Mouse (Mus musculus) mouse trophoblast stem cell (cell line): ENCODE results near the gene Pld6.

ENCODE experiments used
- in situ Hi-C, 2 experiments: fragments of 300-500 bp; cut with MseI, MboI; formaldehyde crosslinking; loops; 2 replicates in 1 of 2; 3 replicates in 1 of 2; pipeline ENCODE4 v1.15.1; 2025

Pld6 gene

DNA sequence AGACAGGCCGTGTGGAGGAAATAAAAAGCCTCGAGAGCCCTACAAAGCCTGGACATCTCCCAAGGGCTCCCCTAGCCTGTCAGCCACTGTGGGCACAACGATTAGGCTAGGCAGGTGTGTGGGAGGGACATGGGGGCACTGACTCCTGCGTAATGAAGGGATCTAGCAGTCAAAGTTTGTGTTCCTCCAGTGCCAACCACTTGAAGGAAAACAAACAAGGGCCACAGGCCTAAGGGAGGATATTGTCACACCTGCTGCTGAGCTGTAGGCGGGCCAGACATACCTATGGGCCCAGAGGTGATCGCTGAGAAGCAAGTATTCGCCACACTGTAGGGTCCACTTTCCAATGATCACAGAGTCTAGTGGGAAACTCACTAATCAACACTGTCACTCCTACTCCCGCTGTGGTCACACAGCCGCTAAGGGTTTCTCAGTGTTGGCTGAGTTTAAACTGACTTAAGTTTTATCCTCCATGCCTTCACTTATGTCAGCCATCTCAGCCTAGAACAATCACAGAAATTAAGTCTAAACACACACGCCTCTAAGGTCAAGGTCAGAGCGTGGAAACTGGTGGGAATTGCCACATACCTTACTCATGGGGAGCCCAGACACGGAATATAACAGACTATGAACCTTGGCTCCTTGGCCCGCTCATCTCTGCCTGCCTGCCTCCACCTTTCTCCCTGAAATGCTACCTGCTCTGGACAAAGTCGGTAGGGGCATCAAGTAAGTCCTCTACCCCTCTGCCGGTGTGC lies 824 bp downstream of the Pld6 start:
- in situ Hi-C loops = no loop called here

- in situ Hi-C loops = no loop called here
Observed at GRCm38 (mm10) chr11:59783591-59783990, 3.9 kb downstream of the Pld6 start.

DNA sequence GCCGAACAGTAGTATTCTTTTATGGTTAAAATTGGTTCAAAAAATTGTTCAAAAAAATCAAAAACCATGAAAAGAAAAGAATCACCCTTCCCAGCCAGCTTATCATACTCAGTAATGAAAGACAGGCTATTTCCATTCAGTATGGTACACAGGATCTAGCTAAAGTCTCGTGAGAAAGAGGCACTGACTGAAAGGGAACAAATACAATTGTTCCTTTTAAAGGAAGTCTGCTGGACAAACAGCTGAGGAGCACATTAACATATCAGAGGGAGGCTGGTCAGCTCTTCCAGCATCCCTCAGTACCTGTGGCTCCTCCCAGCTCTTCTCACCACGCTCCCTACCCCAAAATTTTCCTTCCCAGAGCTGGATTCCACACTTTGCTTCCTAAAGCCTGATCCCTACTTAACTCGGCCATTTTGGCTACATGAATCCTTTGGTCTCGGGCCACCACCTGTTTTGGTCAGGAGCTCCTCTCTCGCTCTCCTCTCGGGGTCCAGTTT lies 5.3 kb downstream of the Pld6 start:
- in situ Hi-C loops = no loop called here

GRCm38 (mm10) chr11:59780241-59780640 lies 7.2 kb downstream of the Pld6 start:
- in situ Hi-C loops = no loop called here

DNA sequence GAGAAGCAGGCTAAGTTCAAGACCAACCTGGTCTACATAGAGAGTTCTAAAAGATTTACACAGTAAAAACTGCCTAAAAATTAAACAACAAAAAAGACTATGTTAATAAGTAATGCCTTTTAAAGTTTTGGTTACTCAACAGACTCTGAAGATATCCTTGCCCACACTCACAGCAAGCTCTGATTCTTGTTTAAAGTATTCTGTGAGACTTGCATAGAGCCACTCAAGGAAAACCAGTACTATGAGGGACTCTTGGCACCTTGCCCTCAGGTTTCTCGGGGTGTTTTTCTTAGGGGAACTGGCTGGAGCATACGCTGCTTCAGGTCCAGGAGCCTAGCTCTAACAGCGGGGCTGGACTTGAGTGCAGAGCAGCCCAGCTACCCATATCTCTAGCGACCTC lies 8.0 kb downstream of the Pld6 start:
- in situ Hi-C loops = loop anchor here in 1 of 2 experiments (10.0 kb wide), 1 partner anchor 155 kb away; no protein-coding TSS in a partner anchor

DNA sequence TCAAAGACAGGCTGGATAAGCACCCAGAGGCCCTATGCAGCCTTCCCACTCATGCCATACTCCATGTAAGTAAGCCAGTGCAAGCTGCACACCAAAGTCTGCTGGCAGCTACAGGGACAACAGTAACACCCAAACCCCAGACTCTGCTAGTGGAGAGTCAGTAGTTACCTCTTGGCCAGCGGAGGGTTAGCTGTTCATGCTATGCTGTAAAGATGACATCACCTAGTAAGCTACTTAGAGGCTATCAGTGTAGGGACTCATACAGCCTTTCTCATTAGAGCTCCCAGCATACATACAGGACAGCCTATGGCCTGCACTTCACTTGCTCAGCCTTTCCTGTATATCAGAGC lies 8.6 kb downstream of the Pld6 start:
- in situ Hi-C loops = loop anchor here in 1 of 2 experiments (10.0 kb wide), 1 partner anchor 154 kb away; no protein-coding TSS in a partner anchor

GRCm38 (mm10) chr11:59778181-59778873 lies 9.1 kb downstream of the Pld6 start:
- in situ Hi-C loops = loop anchor here in 1 of 2 experiments (10.0 kb wide), 1 partner anchor 154 kb away; no protein-coding TSS in a partner anchor

GRCm38 (mm10) chr11:59777259-59777658 lies 10.2 kb downstream of the Pld6 start:
- in situ Hi-C loops = loop anchor here in 1 of 2 experiments (10.0 kb wide), 1 partner anchor 152 kb away; no protein-coding TSS in a partner anchor

DNA sequence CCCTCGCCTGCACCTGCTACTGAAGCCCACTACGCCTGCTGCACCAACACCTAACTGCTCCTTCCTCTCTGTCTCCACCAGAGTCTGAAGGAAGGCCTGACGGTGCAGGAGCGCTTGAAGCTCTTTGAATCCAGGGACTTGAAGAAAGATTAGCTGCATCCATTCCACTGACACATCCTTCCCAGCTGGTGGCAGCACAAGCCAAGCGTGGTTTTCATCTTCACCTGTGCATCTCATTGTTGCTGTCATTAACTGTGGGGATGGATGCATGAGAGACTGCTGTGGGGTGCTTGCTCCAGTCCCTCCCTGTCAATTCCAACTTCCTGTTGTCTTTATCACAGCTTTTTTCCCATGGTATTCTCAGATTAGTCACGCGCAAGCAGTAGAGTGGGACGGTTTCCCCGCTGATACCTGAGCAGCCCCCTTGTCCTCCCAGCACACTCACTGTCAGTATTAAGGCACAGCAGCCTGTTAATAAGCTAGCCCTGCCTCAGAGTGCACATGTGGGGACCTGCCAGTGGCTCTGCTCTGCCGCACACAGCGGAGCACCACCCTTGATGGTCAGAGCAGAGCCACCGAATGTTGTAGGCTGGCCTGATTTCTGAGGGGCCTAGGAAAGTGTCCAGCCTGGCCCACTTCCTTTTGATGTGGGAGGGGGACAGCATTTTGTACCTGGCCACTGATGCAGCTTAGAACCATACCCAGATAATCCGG lies 11.9 kb downstream of the Pld6 start:
- in situ Hi-C loops = loop anchor here in 1 of 2 experiments (10.0 kb wide), 1 partner anchor 151 kb away; no protein-coding TSS in a partner anchor

DNA sequence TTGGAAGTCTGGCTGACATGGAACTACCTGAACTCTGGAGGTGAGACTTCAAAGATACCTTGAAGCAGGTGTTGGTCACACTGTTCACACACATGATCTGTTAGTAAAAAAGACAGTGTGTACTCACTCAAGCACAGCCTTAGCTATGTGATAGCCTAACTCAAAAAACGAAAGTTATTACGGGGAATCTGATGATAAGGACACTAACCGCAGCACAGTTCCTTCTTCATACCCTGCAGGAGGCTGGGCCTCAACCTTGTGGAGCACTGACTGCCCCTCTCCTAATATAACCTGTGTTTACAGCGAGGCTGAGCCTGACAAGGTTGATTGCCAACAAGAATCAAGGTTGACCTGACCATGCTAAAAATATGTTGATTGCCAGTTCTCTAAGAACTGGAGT lies 12.9 kb downstream of the Pld6 start:
- in situ Hi-C loops = loop anchor here in 1 of 2 experiments (10.0 kb wide), 1 partner anchor 150 kb away; no protein-coding TSS in a partner anchor

DNA sequence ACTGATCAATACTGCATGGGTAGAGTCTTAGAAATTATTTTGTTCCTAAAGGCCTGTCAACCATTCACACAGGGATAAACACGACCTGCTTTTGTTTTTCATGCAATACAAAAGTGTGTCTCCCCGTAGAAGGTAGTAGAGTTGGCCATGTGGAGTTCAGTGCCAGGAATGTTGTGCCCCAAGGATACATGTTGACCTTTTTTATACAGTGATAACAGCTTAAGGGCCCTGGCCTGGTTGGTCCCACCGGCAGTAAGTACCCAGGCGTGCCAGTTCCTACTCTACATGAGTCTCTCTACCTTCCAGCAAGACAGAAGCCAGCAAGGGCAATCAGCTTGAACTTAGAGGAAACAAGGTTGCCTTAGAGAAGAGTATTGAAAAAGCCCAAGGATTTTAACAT lies 14.5 kb downstream of the Pld6 start:
- in situ Hi-C loops = loop anchor here in 1 of 2 experiments (10.0 kb wide), 1 partner anchor 148 kb away; no protein-coding TSS in a partner anchor

- in situ Hi-C loops = loop anchor here in 1 of 2 experiments (10.0 kb wide), 1 partner anchor 147 kb away; no protein-coding TSS in a partner anchor
Observed at GRCm38 (mm10) chr11:59772291-59772690, 15.2 kb downstream of the Pld6 start.

- in situ Hi-C loops = loop anchor here in 1 of 2 experiments (10.0 kb wide), 1 partner anchor 146 kb away; no protein-coding TSS in a partner anchor
Observed at GRCm38 (mm10) chr11:59770753-59771152, 16.7 kb downstream of the Pld6 start.

DNA sequence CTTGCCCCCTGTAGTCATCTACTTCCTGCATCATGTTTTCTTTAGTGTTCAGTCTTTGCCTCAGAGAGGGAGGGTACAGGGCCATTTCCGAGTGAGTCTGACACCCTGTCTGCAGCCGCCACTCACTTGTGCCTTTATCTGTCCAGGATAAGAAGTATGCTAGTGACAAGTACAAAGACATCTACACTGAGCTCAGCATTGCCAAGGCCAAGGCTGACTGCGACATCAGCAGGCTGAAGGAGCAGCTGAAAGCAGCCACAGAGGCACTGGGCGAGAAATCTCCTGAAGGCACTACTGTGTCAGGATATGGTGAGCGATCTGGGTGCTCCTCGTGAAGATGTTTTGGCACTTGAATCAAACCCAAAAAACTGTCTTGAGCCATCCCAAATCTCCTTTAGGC lies 17.7 kb downstream of the Pld6 start:
- in situ Hi-C loops = loop anchor here in 1 of 2 experiments (10.0 kb wide), 1 partner anchor 145 kb away; no protein-coding TSS in a partner anchor

DNA sequence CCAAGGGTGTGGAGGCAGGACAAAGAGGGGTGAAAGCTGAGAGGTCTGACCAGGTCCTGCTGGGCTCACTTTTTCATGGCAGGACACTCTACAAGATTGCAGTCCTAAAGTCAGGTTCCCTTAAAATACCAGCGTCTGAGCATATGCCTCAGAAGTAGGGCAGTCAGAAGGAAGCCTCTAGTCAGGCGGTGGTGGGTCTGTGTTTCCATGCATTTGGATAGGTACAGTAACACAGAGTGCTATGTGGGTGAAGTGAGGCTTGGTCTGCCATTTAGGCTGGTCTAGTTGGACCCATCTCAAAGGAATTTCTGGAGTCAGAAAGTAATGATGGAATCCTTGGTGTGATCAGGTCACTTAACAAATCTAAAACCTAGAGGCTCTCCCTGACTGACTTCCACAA lies 18.1 kb downstream of the Pld6 start:
- in situ Hi-C loops = no loop called here

DNA sequence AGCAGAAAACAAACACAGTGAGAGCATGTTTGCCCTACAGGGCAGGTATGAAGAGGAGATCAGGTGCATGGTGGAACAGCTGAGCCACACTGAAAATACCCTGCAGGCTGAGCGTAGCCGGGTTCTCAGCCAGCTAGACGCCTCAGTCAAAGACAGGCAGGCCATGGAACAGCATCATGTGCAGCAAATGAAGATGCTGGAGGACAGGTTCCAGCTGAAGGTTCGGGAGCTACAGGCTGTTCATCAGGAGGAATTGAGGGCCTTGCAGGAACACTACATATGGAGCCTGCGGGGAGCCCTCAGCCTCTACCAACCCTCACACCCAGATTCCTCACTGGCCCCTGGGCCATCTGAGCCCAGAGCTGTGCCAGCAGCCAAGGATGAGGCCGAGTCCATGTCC lies 26.6 kb downstream of the Pld6 start:
- in situ Hi-C loops = no loop called here

DNA sequence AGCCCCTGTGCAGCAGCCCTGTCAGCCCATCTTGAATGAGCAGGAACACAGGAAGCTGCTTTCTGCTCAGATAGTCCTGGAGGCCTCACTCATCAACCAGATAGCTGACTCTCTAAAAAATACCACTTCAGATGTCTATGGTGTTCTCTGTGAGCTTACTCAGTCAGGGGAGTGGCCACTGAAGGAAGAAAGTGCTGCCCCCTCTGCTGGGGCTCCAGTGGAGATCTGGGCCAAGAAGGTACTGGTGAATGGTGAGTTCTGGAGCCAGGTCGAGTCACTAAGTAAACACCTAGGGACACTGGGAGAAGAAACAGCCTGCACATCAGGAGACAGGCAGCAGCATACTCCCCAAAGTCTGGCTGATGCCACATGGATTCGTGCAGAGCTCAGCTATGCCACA lies 27.8 kb downstream of the Pld6 start:
- in situ Hi-C loops = loop anchor here in 1 of 2 experiments (10.0 kb wide), 1 partner anchor 125 kb away; no protein-coding TSS in a partner anchor

- in situ Hi-C loops = loop anchor here in 1 of 2 experiments (10.0 kb wide), 1 partner anchor 124 kb away; no protein-coding TSS in a partner anchor
Observed at GRCm38 (mm10) chr11:59759178-59759577, 28.3 kb downstream of the Pld6 start.

GRCm38 (mm10) chr11:59758191-59758985 lies 29.1 kb downstream of the Pld6 start:
- in situ Hi-C loops = loop anchor here in 1 of 2 experiments (10.0 kb wide), 1 partner anchor 124 kb away; no protein-coding TSS in a partner anchor

- in situ Hi-C loops = loop anchor here in 1 of 2 experiments (10.0 kb wide), 1 partner anchor 122 kb away; no protein-coding TSS in a partner anchor
Observed at GRCm38 (mm10) chr11:59756351-59756750, 31.1 kb downstream of the Pld6 start.
